Comparison of ENCODE assay signal across 12 mouse cellular contexts in the genomic region with DNA sequence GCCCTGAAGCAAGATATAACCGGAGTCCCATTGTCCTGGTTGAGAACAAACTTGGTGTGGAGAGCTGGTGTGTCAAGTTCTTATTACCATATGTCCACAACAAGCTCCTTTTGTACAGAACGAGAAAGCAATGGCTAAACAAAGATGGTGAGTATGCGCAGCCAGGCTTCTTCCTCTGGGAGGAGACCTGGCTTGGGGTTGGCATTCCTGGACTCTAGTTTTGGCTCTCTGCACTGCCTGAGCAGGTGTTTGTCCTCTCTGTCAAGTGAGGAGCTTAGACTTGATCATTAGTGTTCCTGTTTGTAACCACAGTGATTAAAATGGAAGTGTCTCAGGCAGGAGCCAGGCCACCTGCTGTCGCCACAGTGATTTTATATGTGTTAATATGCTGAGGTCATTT. TPM values are rescaled to one million over a fixed set of nuclear protein-coding genes. Genes with fewer than 3 reads are reported as not detected.
DNase-seq lines count a peak whose midpoint lies in the region; ATAC-seq and TF ChIP-seq lines count a peak whose summit lies in the region.
"Had no signal": no experiment of that assay in that cellular context is flagged by ENCODE, and none has a peak within 500 bp of the region (broad histone marks: within the 10 kb centered on the region; RNA-seq: fewer than 3 reads in every experiment).

No protein-coding gene starts in this region.

- no peak for DNase-seq in layer of hippocampus, adult 2 months (ENCODE audit: low spot score in 2 of 2)
- DNase-seq in layer of hippocampus, postnatal 36 days, result no peak
- DNase-seq in cerebellum, adult 9-10 months, result peak; percentile 88
- DNase-seq in gastrocnemius, postnatal 25 days, result peak; percentile 12
- DNase-seq in lung, postnatal 25 days (ENCODE audit: low spot score), result peak; percentile 38
- DNase-seq in testis, postnatal 14 days (ENCODE audit: low spot score), result no peak
- DNase-seq: kidney, postnatal 14 days; thymus, postnatal 14 days had no signal

- no peak overlapping the region for H3K4me3 ChIP-seq in layer of hippocampus, adult 2 months
- H3K4me3 ChIP-seq: limb, embryonic 13.5 days had no signal

- peak overlapping the region; percentile 40 for H3K27ac ChIP-seq in layer of hippocampus, adult 2 months
- H3K27ac ChIP-seq: limb, embryonic 13.5 days had no signal

- ATAC-seq in erythroblast, adult 5-6 weeks (replicated peaks; ENCODE audit: low FRiP score, poor library complexity, severe bottlenecking), result no peak

- no peak for TF ChIP-seq CTCF in layer of hippocampus, adult 2 months (conservative IDR thresholded peaks at IDR 0.05)

RNA-seq across cellular contexts. Expression of a gene that starts 7.1 kb away (rescaled TPM):
- 10 to 100 TPM; 32.8 to 43.0 TPM for total RNA-seq in layer of hippocampus, adult 2 months (2021)
- 10 to 100 TPM; 43.5 to 44.1 TPM for total RNA-seq in layer of hippocampus, postnatal 36 days (2021)
- total RNA-seq in gastrocnemius, postnatal 25 days (2021), result 10 to 100 TPM; 17.3 to 18.1 TPM
- total RNA-seq in erythroblast, adult 5-6 weeks (2015; ENCODE audit: low replicate concordance), result 6.9 and 11.7 TPM in 2 replicates
- total RNA-seq in erythroblast, adult 5-6 weeks (2017; ENCODE audit: low replicate concordance), result 6.7 and 8.8 TPM in 2 replicates

RNA-seq across cellular contexts. Expression of a gene that starts 41.7 kb away (rescaled TPM):
- 1 to 10 TPM; 1.0 to 1.8 TPM for total RNA-seq in layer of hippocampus, adult 2 months (2021)
- total RNA-seq in layer of hippocampus, postnatal 36 days (2021), result 1 to 10 TPM; 1.5 to 2.0 TPM
- total RNA-seq in gastrocnemius, postnatal 25 days (2021), result not detected
- not detected in 2 replicates for total RNA-seq in erythroblast, adult 5-6 weeks (2015; ENCODE audit: low replicate concordance)
- not detected in 2 replicates for total RNA-seq in erythroblast, adult 5-6 weeks (2017; ENCODE audit: low replicate concordance)
- total RNA-seq: hematopoietic stem cell, adult 5-6 weeks; neutrophil, adult 5-6 weeks had no signal

Comparison
In these comparisons a context has a peak if more than half of its experiments do, and no peak if none do; other contexts are left out.
1. DNase-seq: peak in cerebellum, adult 9-10 months (single experiment), gastrocnemius, postnatal 25 days (single experiment) and lung, postnatal 25 days (single experiment); none in layer of hippocampus, adult 2 months (0 of 2), layer of hippocampus, postnatal 36 days (0 of 2) and testis, postnatal 14 days (single experiment).